Mouse (Mus musculus) layer of hippocampus, adult 9-10 months (tissue): ENCODE measurements around the gene Vps72.
"Not testable (repeated sequence)": the region's sequence is repeated elsewhere in the genome, so short reads cannot be mapped to it uniquely, and the experiment has no call there.

ENCODE experiments used
- DNase-seq: peaks from one replicate; pipeline ENCODE4 v3.0.0; 2022; ENCODE audit warnings: low spot score

The Vps72 gene

DNA sequence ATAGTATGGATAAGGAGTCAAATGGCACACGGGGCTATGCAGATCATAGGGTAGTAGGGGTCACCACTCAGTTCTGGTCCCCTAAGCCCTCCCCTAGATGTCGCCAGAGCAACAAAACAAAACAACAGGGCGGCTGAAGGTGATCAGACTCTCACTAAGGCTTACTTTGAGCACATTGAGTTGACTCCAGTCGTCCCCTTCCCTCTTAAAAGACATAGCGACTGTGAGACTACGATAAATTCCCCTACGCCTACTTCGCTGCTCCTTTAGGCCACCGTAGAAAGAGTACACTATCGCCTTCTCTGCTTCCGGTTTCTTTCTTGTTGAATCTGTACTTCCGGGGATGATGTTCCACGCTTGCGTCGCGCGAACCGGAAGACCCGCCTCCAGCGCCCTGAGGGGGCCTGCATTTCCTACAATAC is 22.9 kb downstream of the Vps72 start, which contains the start of the genes Scnm1 and Lysmd1:
Scnm1 (minus strand) TSS at position 332 of the 422 bp plus-strand sequence.
Lysmd1 (plus strand) TSS at position 409 of the 422 bp plus-strand sequence.
- peak; percentile 86 for DNase-seq

DNA sequence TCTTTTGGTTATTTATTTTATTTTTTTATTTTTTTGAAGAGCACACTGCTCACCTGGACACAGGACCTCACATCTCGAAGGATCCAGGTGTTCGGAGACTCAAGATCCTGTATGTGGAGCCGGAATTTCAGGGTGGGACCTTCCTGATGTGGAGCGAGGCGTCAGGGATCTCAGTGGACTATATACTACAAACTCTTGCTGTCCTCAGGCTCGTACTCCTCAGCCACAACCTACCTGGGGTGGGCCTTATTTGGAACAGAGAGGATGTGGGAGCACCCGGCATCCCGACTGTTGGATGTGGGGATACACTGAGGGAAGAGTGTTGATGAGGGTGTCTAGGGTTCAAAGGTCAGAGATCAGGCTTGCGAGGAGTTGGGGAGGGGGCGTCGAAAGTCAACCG is 23.3 kb downstream of the Vps72 start:
- DNase-seq: not testable (repeated sequence)

DNA sequence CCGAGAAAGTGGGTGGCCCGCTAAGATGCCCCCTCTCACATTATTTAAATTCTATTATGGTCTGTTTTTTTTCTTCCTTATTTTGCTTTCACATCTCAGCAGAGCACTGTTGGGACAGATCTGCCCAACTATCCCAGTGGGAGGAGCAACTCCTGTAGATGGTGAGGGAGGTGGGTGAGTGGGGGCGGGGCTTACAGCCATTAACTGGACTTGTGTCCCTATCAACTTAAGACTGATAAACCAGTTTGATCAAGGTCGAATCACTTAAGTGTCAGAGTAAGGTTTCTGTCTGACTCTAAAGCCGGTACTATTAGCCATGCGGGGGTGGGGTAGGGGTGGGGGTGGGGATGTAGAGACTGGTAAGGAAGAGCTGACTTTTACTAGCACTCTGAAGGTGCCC is 24.2 kb downstream of the Vps72 start:
- no peak for DNase-seq

DNA sequence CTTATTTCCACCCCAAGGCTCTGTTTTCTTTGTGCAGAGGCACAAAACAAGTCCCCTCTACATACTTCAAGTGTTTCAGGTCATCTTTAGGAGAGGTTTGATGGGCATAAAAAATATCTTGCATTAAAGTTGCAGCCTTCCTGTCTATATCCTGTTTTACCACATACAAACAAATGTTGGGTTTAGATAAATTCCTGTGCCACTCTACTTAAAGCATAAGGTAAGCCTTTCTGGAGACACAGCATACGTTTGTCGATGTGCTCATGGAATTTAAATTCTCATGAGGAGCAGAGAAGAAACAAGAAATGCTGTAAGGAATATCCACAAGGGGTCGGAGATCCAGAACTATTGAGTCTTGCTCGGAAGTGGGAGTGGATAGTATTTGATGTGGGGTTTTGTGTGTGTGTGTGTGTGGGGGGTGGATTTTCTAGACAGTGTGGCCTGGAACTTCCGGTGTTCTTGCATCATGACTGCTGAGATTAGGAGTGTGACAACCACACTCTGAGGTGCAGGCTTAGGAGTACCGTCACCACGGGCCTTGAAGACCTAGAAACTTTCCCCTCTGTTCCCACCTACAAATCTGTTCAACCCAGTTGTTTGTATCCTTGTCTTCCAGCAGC is 24.7 kb downstream of the Vps72 start:
- DNase-seq: no peak

DNA sequence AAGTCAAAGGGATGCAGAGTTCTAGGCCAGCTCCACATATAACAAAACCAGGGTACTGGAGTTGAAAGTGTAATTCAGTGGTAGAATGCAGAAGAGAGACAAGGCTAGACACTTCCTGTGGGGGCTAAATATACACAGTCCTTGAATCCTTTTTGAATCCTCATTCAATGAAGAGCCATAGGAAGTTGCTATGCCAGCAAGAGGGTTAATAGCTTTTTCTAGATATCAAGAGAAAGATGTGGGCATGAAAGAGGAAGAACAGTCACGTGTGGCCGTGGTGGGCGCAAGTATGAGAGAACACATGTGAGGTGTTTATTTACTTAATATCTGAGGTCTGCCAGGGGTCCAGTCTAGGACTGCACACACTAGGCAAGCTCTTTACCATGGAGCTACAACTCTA is 25.5 kb downstream of the Vps72 start:
- no peak for DNase-seq

DNA sequence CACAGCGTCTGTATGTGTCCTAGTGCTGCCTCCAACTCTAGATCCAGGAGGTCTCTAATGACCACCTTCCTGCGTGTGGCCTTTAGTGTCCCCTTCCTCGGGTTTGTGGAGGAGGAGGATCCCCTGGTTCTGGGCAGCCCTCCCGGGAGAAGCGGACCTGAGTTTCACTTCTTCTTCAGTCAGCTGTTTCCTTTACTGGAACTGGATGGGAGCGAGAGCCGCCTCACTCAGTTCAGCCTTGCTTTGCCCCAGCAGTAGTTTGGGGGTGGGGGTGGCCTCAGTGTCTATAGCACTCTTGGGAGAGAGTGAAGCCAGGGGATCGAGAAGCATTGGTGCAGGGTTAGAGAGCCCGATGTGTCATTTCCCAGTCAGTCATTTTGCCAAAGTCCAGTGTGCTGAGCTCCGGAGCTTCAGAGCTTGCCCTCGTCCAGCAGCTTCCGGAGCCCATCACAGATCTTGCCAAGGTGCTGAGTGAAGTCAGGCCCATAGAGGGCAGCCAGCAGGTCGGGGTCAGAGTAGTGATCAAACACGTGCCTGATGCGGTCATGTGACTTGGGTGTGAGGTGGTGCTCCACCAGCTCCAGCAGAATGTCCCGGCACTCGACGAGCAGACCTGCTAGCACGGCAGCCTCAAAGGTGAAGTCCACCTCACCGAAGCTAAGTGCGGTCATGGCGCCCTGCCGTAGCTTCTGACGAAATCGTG is 28.9 kb downstream of the Vps72 start:
- no peak for DNase-seq

DNA sequence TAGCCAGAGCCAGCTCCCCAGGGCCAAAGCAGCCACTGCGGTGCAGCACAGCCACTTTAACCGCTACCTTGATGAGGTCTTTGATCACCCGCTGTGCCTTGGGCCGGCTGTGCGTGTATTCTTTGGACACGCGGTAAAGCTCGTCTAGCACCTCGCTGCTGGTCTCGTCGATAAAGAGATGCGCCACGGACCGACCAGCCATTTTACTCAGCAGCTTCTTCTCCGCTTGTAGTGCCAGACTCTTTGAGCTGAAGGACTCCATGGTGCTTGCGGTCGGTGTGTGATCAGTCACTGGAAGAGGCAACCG is 29.4 kb downstream of the Vps72 start:
- no peak for DNase-seq

DNA sequence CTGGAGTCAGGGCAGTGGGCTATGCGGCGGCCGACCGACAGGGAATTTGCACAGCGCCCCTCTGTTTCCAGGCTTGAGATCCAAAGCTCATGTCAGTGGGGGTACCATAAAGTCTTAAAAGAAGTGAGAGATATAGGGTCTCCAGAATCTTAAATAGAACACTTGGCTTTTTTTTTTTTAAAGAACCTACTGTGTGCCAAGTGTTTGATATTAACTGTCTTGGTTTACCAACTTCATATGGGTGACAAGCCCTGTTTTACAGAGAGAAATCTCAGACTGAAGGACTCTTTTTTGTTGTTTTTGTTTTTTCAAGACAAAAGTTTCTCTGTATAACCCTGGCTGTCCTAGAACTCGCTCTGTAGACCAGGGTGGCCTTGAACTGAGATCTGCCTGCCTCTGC is 30.0 kb downstream of the Vps72 start:
- DNase-seq: no peak

DNA sequence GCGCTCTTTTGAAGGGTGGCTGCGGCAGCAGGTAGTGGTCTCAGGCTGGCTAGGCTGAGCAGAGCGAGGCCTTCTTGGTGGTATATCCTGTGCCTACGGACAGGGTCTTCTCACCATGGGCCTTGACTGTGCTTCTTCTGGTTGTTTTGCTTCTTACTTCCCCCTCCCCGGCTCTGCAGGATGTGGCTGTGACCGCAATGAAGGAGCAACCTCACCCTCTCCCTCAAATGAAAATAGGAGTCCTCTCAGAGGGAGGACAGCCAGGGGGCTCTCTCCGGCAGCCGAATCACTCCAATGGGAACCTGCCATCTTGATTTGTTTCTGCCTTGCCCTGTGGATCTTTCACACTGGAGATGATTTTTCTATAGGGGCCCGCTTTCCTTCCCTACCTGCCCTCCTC is 30.7 kb downstream of the Vps72 start:
- no peak for DNase-seq

DNA sequence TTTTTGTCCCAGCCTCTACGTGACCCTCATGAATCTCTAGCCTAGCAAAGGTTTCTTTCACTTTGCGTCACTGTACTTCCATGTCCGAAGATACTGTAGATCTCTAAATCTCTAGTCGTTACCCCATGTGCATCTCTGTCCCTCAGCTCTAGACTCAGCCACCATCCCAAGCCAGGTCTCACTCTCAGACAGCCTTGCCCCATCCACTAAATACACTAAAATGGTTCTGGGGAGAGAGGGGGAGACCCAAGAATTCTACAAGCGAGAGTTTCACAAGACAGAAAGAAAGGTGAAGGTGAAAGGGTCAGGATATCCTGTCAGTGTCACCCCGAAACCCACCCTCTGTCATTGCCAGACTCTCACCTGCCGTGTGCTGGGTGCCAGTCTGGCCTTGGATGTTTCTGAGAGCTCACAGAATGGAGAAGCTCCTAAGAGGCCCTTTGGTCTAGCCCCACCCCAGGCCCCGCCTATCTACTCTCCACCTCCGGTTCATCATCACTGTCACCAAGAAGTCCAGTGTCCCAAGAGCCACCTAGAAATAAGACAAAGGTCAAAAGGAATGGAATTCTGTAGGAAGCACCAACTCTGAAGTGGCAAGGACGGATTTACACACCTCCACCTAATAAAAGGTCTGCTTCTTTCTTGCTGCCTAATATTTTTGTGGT is 31.3 kb downstream of the Vps72 start, which contains the start of gene Tnfaip8l2:
Tnfaip8l2 (minus strand) TSS at position 409 of the 665 bp plus-strand sequence.
- DNase-seq: no peak

DNA sequence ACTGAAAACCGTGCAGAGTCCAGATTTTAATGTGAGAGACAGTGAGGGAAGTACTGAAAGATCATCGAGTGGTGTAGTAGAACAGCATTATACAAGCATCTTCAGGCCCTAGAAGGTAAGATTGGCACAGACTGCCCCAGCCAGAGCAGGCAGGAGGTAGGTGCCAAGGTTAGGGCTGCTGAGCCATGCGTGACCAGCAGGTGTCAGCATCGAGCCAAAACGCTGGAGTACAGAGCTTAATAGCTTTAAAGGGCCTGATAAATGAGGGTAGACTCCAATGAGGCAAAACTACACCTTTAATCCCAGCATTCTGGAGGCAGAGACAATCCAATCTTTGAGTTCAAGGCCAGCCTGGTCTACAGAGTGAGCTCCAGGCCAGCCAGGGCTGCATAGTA is 31.8 kb downstream of the Vps72 start:
- peak; percentile 68 for DNase-seq

DNA sequence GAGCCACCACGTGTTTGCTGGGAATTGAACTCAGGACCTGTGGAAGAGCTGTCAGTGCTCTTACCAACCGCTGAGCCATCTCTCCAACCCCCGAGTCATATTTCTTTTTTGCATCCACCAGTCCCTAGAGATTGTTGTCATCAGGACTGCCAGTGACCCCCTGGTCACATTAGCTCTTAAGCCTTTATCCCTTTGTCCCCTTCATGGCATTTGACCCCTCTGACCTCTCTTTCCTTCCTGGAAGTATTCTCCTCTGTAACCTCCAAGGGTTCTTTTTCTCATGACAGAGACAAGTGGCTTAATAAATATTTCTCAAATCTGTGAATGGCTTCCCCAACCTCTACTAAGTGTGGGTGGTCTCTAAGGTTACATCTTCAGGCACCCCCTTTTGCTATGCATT is 37.1 kb downstream of the Vps72 start:
- DNase-seq: no peak

DNA sequence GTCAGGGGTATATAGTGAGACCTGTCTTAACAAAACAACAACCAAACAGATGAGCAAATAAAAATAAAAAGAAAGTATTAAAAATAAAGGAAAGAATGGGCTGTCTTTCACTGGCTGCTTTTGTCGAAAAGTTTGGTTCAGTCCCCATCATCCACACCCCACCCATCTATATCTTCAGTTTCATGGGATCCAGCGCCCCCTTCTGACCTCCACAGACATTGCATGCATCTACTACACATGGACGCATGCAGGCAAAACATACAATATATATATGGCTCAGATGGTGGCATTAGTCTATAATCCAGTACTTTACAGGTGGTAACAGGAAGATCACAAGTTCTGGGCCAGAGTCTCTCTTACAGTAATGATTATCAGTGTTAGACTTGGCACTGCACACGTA is 43.1 kb downstream of the Vps72 start:
- DNase-seq: no peak

DNA sequence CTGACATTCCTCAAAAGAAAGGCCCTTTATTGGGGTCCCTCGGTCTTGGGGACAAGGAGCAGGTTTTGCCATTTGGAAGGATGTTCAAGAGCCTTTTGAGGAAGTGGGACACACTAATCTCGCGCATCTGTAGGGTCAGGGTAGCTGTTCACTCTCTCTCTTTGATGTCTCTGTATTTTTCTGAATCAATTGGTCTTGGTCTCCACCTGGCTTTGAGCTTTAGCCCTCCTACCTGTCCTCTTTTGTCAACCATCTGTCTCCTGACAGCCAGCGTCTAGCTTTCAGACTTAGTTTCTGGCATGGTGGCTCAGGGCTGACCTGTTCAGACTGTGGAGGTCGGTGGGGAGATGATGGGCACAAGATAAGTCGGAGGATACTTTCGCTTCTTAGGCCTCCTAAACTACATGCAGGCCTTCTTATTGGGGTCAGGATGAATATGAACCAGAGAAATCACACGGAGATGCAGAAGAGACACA is 48.7 kb downstream of the Vps72 start:
- DNase-seq: no peak

DNA sequence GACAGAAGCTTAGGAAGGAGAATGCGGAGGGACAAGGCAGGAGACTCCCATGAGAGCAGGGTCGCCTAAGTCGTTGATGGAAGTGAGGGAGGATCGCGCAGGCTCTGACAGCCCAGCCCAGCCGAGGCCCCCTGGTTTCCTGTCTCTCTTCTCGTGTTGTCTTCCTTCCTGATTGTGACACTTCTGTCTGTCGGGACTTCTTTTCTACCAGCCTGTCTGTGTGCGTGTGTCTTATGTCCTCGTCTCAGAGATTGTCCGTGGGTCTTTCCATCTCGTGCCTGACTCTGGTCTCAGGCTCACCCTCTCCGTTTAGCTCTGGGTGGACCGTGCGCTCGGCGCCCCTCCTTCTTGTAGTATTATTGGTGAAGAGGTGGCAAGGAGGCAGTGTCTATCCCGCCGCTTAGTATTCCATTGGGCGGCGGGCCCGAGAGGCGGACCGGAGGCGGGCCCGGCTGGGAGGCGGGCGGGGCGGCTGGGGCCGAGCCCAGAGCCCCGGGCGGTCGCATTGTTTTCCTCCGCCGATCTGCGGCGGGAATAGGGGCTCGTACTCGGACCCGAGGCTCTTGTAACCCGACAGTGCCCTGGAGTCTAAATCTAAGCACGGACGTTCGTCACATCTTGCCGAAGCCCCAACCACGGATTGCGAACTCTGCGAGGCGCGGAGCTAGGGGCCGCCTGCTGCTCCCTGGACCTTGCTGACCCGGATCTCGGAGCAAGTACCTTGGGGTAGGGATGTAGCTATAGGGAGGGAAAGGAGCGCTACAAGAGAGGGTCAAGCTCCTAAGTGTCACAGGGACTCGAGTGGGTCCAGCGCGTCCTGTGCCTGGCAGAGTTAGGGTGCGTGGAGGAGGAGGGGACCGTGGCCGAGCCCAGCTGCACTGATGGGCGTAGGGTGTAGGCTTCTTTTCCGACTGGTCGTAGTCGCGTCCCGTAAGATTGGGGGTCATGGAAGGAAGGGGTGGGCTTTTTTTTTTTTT is 49.5 kb downstream of the Vps72 start, which contains the start of gene Sema6c:
Sema6c (plus strand) TSS at position 471 of the 977 bp plus-strand sequence.
- DNase-seq: peak; percentile 81

DNA sequence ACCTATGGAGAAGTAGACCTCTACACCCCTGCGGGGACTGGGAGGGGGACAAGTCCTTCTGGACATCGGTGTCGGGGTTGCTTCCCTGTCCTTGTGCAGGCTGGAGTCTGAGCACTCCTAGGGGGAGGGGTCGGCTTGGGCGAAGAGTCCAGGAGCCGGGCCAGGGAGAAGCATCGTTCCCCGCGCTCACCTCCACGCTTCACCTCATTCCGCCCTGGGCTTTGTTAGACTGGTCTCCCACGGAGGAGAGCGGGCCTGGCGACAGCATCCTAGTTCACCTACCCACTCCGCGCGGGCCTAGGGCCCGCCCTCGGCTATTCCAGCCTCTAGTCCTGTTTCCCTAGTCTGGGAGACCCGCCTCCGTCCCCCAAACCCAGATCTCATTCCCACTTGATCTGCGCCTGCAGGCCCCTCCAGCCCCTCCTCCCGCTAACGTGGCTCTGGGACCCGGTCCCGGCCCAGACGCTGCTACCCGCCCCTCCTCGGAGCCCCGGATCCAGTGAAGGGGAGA is 50.3 kb downstream of the Vps72 start:
- no peak for DNase-seq

DNA sequence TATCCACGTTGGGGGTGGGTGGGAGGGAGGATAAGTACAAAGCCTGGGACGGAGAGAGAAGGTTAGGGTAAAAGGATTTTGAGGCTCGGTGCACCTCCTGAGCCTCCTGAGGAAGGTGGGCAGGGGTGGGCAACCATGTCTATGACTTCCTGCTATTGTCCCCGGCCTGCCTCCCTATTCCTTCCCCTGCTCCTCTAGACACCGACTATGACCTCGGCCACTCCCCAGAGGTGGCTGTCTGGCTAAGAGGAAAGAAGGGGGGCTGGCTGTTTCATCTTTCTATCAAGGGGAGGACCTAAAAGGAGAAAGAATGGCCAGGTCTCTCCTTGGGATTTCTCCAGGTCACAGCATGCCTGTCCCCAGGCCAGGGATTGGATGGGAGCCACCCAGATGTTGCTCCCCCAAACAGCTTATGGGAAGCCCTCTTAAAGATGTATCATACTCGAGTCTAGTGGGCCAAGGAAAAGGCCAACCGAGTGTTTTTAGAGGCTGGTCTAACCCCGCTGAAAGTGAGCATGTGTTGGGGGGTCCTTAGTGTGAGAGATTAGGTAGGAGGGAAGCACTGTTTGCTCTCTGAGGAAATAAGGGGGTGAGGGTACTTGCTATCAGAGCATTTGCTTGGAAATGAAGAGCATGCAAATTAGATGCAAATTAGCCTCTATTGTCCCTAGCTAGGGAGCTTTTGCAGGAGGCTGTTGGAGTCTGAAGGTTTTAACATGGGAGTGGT is 51.0 kb downstream of the Vps72 start:
- no peak for DNase-seq

DNA sequence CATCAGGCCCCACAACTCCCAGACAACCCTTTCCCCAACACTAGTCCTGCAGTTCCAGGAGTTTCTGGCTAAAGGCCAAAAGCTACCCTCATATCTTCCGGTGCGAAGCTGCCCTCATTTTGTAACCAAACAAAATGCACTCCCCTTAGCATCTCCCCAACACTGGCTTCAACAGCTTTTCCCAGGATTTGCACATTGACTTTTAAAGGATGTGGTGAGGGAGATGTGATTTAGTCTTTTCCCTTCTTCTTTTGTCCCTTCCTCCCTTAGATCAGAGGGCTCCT is 51.5 kb downstream of the Vps72 start:
- no peak for DNase-seq

DNA sequence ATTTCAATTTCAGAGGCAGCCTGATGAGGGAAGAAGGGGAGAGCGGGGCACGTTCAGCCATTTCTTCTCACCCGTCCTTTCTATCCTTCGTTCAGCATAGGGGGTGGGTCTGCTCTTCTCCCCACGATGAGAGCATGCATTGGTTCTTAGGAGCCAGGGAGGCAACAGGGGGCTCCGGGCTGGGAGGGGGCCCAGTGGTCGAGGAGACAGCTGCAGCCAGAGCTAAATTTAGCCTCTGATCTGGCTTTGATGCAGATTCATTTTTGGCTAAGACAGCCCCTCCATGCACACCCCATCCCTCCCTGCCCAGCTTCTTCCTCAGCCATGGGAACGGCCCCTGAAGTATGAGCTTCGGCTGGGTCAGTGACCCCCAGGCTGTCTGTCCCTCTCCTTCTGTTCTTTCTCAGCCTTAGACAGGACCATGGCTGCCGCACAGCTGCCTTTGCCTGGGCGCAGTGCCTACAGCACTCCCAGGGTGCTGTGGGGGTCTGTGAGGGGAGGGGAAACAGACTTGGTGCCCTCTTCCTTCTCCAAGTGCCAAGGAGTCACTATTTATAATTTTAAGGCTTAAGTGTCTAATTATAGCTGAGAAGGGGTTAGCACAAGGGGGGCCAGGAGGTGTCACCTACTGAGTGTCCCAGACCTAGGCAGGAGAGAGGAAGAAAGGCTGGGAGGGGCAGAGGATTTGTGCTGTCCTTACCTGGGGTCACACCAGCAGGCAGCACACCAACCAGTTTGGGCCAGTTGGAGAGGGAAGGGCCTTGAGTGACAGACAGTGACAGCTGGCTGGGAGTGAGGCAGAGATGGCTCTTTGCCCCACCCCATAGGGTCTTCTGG is 52.8 kb downstream of the Vps72 start:
- no peak for DNase-seq

DNA sequence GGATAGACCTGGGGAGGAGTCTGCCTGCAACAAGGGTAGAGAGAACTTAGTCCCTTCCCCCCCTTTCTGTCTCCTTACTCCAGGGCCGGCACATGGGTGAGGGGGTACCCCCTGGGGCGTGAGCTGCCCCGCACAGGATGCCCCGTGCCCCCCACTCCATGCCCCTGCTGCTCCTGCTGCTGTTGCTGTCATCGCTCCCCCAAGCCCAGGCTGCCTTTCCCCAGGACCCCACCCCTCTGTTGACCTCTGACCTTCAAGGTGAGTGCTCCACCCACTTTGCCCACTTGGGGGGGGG is 53.4 kb downstream of the Vps72 start:
- no peak for DNase-seq

DNA sequence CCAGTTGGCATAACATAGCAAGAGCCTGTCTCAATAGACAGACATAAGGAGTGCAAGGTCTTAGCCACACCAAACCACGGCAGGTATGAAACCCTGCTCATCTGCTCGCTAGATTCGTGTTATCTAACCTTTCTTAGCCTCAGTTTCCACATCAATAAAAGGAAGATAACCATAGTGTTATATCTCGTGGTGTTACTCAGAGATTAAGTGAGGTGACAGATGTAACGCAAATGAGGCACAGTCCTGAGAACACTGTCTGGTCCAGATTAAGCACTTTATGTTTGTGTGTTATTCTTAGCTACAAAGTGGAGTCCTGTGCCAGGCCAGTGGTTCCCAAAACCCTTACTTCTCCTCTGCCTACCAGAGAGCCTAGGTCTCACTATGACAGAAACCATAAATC is 54.0 kb downstream of the Vps72 start:
- no peak for DNase-seq
